Mouse (Mus musculus): ENCODE data around the gene Ncstn. TPM values are rescaled to one million over a fixed set of nuclear protein-coding genes. Genes with fewer than 3 reads are reported as not detected.

Gene Ncstn
- 100 to 1,000 TPM; 102 to 113 TPM for total RNA-seq (2023)

DNA sequence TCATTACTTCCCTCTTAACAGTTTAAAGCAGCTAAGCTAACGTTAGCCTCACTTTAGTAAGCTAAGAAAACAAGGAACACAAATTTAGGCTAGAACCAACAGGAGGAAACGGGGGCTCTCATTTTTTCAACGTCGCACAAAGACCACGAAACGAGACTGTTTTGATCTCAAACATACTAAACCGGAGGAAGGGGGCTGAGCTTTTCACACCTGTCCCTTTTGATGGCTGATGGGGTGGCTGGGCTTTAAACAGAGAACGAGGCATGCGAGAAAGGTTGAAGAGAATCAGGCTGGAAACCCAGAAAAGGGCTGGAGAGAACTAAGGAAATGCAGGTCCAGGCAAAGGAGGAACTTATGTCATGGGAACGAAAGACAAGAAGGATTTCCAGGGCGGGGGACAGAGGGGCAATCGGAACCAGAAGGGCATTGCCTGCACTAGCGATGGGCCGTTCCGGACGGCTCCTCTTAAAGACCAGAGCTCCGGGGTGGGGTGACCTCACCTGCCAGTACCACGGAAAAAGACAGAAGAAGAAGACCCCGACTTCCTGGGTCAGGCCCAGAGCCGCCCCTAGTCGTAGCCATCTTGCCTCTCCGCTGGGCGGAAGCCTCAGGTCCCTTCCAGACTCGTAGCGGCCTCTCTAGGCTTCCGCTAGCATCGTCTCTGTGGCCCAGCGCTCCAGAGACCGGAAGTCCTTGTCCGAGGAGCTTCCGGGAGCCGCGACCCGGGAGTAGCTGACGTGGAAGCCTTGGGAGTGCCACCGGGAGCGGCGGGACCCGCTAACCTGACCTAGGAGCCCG is at the start of gene Ncstn, which contains the start of gene Copa:
Gene Ncstn (minus strand): TSS at position 695 of the 798 bp plus-strand sequence.
Gene Copa (plus strand): TSS at position 429 of the 798 bp plus-strand sequence.

DNA sequence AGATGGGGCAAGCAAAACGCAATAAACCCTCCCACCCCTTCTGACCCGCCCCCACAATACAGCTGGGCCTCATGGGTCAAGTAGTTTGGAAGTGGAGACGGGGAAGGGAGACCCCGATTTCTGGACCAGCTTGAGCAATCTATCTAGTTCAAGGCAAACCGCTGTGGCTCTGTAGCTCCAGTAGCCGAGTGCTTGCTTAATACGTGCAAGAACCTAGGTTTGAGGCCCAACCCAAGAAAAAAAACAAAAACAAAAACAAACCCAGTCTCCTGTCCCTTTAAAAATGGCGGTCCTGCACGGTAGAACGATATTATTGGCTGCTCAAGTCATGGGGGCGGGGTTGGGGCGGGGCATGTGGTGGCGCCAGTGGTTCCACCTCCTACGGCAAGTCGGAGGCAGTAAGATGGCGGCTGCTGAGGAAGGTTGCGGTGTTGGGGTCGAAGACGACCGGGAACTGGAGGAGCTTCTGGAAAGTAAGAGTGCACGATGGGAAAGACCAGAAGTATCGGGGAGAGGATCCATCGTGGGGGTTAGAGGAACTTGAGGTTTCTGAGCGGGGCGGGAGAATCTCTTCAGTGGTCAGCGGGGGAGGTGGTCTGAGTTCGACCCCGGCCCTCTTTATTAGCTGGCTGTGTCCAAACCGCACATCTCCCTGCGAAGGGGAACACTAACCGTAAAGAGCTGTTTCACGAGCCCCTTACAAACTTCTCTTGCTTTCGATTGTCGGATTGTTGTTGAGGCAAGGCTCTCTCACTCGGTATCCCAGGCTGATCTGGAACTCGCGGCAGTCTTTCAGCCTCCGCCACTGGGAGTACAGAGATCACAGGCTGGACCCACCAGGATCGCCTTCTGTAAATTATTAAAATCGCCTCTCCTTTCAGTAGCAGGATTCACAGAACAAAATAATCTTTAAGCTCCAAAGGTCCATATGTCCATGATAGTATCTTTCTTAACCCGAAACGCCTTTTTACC is 44.1 kb upstream of the Ncstn start, which contains the start of gene Pex19:
Gene Pex19 (plus strand): TSS at position 380 of the 972 bp plus-strand sequence.

GRCm38 (mm10) chr1:172057491-172057921 is 25.1 kb downstream of the Ncstn start, which contains the start of gene Nhlh1:
Gene Nhlh1, minus strand, starts transcription at chr1:172057573.

GRCm38 (mm10) chr1:172028394-172029275 is 54.0 kb downstream of the Ncstn start, which contains the start of gene Vangl2:
Gene Vangl2, minus strand, starts transcription at chr1:172028444.

Other genes starting within 250 kb of the Ncstn start
- 100 to 1,000 TPM; 123 to 130 TPM for gene Cd84, start 243.1 kb downstream of the Ncstn start, total RNA-seq (2023)
- gene Gm10521, start 187.1 kb downstream of the Ncstn start, total RNA-seq (2023): 10 to 100 TPM; 19.4 to 26.8 TPM
- 100 to 1,000 TPM; 206 to 214 TPM for gene Slamf6, start 165.3 kb downstream of the Ncstn start, total RNA-seq (2023)
- gene Vangl2, start 54.4 kb downstream of the Ncstn start, total RNA-seq (2023): 10 to 100 TPM in 1 of 2 experiments, 1 to 10 TPM in 1; 7.7 to 10.8 TPM
- gene Nhlh1, start 25.2 kb downstream of the Ncstn start, total RNA-seq (2023): not detected
- gene Copa, start 266 bp downstream of the Ncstn start, total RNA-seq (2023): 100 to 1,000 TPM; 159 to 165 TPM
- 10 to 100 TPM; 55.2 to 59.4 TPM for gene Pex19, start 44.0 kb upstream of the Ncstn start, total RNA-seq (2023)
- gene Dcaf8, start 65.3 kb upstream of the Ncstn start, total RNA-seq (2023): 100 to 1,000 TPM; 118 to 123 TPM
- gene Pea15a, start 124.0 kb upstream of the Ncstn start, total RNA-seq (2023): 10 to 100 TPM; 22.0 to 22.5 TPM
- not detected for gene Casq1, start 137.1 kb upstream of the Ncstn start, total RNA-seq (2023)
- gene Atp1a4, start 175.6 kb upstream of the Ncstn start, total RNA-seq (2023): not detected
- 10 to 100 TPM; 25.3 to 31.9 TPM for gene Igsf8, start 178.8 kb upstream of the Ncstn start, total RNA-seq (2023)
- not detected for gene Atp1a2, start 215.3 kb upstream of the Ncstn start, total RNA-seq (2023)
- not detected for gene Kcnj9, start 246.5 kb upstream of the Ncstn start, total RNA-seq (2023)

All from B cell, adult 67 days (primary cell).